Mouse (Mus musculus): Measurements from ENCODE around the gene Cfh.
"Not testable (repeated sequence)": the region's sequence is repeated elsewhere in the genome, so short reads cannot be mapped to it uniquely, and the experiment has no call there.

The Cfh gene

DNA sequence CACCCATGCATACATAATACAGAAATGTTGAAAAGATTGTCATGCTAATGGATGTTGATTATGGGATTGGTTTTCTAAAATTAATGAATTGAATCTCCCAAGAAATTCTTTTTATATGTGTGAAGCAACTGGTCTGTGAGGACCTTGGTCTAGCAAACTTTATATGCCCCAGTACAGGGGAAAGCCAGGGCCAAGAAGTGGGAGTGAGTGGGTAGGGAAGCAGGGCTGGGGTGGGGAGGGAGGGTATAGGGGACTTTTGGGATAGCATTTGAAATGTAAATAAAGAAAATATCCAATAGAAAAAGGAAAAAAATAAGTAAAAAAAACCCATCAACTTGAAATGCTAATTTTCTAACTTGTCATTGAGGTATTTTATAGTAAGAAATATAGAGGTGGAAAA is at the start of gene Cfh:
Gene Cfh (minus strand): TSS at position 101 of the 400 bp plus-strand sequence.
- DNase-seq (ENCODE audit: low spot score in 2 of 2) = not testable (repeated sequence)

GRCm38 (mm10) chr1:140226673-140227072 is 43.1 kb upstream of the Cfh start:
- no peak for DNase-seq (ENCODE audit: low spot score in 2 of 2)

- no peak for DNase-seq (ENCODE audit: low spot score in 2 of 2)
Observed at GRCm38 (mm10) chr1:140225221-140225620, 41.7 kb upstream of the Cfh start.

DNA sequence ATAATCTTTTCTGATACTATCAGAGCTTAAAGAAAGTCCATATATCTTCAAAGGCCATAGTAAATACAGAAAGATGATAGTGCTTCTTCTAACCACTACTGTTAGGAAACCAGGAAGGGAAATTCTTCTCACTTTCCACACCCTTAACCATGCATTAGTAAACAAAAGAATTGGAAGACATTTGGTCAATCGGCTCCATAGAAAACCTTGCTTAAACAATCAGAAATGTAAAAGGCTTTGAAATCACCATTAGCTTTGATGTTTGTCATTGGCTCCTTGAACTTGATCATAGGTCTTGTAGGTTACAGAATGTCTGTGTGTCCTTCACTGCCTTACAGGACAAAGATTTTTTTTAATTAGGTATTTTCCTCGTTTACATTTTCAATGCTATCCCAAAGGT is 21.8 kb upstream of the Cfh start:
- no peak for DNase-seq (ENCODE audit: low spot score in 2 of 2)

GRCm38 (mm10) chr1:140188500-140188899 is 4.9 kb upstream of the Cfh start:
- not testable (repeated sequence) for DNase-seq (ENCODE audit: low spot score in 2 of 2)

- DNase-seq (ENCODE audit: low spot score in 2 of 2) = no peak
Observed at GRCm38 (mm10) chr1:140183208-140183607, 356 bp downstream of the Cfh start.

GRCm38 (mm10) chr1:140180125-140180524 is 3.4 kb downstream of the Cfh start:
- no peak for DNase-seq (ENCODE audit: low spot score in 2 of 2)

DNA sequence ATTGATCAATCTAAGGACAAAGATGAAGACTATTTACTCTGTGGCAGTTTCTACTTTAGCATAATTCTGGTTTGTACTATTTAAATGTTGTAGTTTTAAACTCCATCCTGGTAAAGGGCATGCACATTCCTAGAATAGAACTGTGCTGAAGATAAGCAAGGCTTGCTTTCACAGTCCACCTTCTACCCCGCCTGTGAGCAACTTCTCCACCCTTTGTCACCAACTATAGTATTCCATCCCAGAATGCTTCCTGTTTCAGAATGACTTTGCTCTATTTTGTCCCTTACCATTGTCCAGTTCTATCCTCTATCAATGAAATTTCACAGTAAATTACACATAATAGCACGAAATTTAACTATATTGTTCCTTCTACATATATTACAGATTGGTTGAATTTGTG is 8.1 kb downstream of the Cfh start:
- no peak for DNase-seq (ENCODE audit: low spot score in 2 of 2)

- no peak for DNase-seq (ENCODE audit: low spot score in 2 of 2)
Observed at GRCm38 (mm10) chr1:140171581-140172154, 11.9 kb downstream of the Cfh start.

DNA sequence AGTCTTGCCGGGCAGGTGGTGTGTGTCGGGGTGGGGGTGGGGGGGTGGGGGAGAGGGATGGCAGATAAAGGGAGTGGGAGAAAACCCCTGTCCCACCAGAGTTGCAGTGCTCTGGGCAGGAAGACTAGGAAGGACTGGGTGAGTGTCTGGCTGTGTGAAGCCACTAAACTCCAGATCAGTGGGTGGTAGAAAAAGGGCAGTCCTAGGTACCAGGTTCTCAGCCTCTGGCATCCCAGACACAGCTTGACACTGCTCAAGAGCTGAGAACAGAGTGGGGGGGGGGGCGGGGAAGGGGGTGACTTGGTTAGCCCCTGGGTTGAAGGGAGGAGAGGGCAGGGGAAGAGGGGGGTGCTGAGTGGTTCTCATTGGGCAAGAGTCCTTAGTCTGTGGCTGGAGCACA is 24.6 kb downstream of the Cfh start:
- DNase-seq (ENCODE audit: low spot score in 2 of 2) = no peak

- DNase-seq (ENCODE audit: low spot score in 2 of 2) = no peak
Observed at GRCm38 (mm10) chr1:140069471-140069870, 114.1 kb downstream of the Cfh start.
